Mouse (Mus musculus): ENCODE measurements around the gene Frat1. TPM values are rescaled to one million over a fixed set of nuclear protein-coding genes. Genes with fewer than 3 reads are reported as not detected.

The Frat1 gene
- polyA plus RNA-seq, 1 experiment from 2014 or later, result 24.8 TPM

GRCm38 (mm10) chr19:41800986-41801741 is 28.6 kb upstream of the Frat1 start:
- Histone ChIP-seq H3K4me3 (peak overlapping the region; percentile 82), H3K4me2 (peak overlapping the region; percentile 82), H3K4me1 (replicated peaks) (peaks cover 21% of the 10 kb centered on the region), H3K9ac (peak overlapping the region; percentile 76), H3K27me3 (no peaks in the 10 kb centered on the region), H3K36me3 (no peaks in the 10 kb centered on the region), H3K9me3 (no peaks in the 10 kb centered on the region), H3K27ac (replicated peaks) (peak overlapping the region; percentile 79)
- no peak for ATAC-seq (ENCODE audit: low read depth)
- WGBS, result 4% methylated on average over 26 of the region's 26 CpGs

DNA sequence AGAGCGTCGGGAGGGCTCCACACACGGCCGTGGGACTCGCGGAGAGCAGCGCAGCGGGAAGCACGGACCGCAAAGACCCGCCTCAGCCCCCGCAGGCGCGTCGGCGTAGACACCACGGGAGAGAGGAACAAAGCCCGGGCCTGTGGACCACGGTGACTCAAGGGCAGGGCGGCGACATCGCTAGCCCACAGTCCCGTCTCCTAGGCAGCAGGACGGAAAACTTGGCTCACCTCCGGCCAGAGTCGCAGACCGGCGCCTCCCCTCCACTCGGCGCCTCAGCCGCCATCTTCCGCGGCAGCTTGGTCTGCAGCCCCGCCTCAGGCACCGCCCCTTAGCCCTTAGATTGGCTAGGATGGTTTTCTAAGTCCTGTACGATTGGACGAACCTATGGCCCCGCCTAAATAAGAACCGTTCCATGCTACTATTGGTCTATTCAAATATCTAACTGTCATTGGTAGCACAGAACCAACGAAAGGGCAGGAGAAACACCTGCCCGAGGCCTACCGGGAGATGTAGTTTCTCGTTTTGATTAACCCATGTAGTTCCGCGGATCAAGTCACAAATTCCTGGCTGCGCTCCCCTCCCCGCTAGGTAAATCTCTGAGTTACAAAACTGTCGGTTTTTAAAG is 27.9 kb upstream of the Frat1 start, which contains the start of gene Arhgap19:
TSS of gene Arhgap19 (minus strand) at position 306 of the 628 bp plus-strand sequence.
- H3K4me3 ChIP-seq, result peak within 1 kb of the TSS; percentile 82
- peak within 1 kb of the TSS; percentile 76 for H3K9ac ChIP-seq
- H3K36me3 ChIP-seq, result no peaks in the 10 kb centered on the region
- under 1% methylated on average over 48 of the region's 48 CpGs for WGBS
- H3K4me1 ChIP-seq (replicated peaks), result peaks cover 21% of the 10 kb centered on the region
- H3K27me3 ChIP-seq, result no peaks in the 10 kb centered on the region
- ATAC-seq (ENCODE audit: low read depth), result peak; percentile 100
- no peaks in the 10 kb centered on the region for H3K9me3 ChIP-seq
- H3K27ac ChIP-seq (replicated peaks), result peak within 1 kb of the TSS; percentile 79
- H3K4me2 ChIP-seq, result peak within 1 kb of the TSS; percentile 82

- Histone ChIP-seq H3K4me3 (no peak overlapping the region), H3K36me3 (no peaks in the 10 kb centered on the region), H3K4me2 (no peak overlapping the region), H3K9me3 (no peaks in the 10 kb centered on the region), H3K27me3 (no peaks in the 10 kb centered on the region), H3K27ac (replicated peaks) (no peak overlapping the region), H3K4me1 (replicated peaks) (peaks cover 21% of the 10 kb centered on the region), H3K9ac (no peak overlapping the region)
- ATAC-seq (ENCODE audit: low read depth), result no peak
- 45% methylated on average over 7 of the region's 7 CpGs for WGBS
These were observed 26.4 kb upstream of the Frat1 start for GRCm38 (mm10) chr19:41803322-41803721.

DNA sequence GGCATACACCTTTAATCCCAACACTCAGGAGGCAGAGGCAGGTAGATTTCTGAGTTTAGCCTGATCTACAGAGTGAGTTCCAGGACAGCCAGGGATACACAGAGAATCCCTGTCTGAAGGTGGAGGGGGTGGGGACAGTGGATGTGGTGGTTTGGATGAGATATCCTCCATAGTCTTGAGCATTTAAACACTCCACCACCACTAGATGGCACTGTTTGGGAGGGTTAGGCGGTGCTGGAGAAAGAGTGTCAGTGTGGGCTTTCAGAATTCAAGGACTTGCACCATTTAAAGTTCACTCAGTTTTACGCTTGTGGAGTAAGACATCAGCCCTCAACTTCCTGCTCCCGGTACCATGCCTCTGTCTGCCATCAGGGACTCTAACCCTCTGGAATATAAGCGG is 23.9 kb upstream of the Frat1 start:
- 86% methylated on average over 4 of the region's 4 CpGs for WGBS
- Histone ChIP-seq H3K4me1 (replicated peaks) (peaks cover 11% of the 10 kb centered on the region), H3K36me3 (no peaks in the 10 kb centered on the region), H3K9ac (no peak overlapping the region), H3K9me3 (no peaks in the 10 kb centered on the region), H3K27me3 (no peaks in the 10 kb centered on the region), H3K4me2 (no peak overlapping the region), H3K27ac (replicated peaks) (no peak overlapping the region), H3K4me3 (no peak overlapping the region)
- ATAC-seq (ENCODE audit: low read depth), result no peak

GRCm38 (mm10) chr19:41807497-41807896 is 22.3 kb upstream of the Frat1 start:
- H3K4me1 ChIP-seq (replicated peaks), result 0 out of 2 replicates have a peak, but pooled peaks cover 1% of the 10 kb centered on the region
- no peak for ATAC-seq (ENCODE audit: low read depth)
- H3K4me3 ChIP-seq, result no peak overlapping the region
- no peaks in the 10 kb centered on the region for H3K36me3 ChIP-seq
- no peak overlapping the region for H3K27ac ChIP-seq (replicated peaks)
- no peak overlapping the region for H3K9ac ChIP-seq
- 92% methylated on average over 9 of the region's 9 CpGs for WGBS
- H3K4me2 ChIP-seq, result no peak overlapping the region
- no peaks in the 10 kb centered on the region for H3K27me3 ChIP-seq
- no peaks in the 10 kb centered on the region for H3K9me3 ChIP-seq

GRCm38 (mm10) chr19:41808104-41808634 is 21.6 kb upstream of the Frat1 start:
- WGBS, result 83% methylated on average over 8 of the region's 8 CpGs
- H3K27ac ChIP-seq (replicated peaks), result no peak overlapping the region
- no peak for ATAC-seq (ENCODE audit: low read depth)

GRCm38 (mm10) chr19:41810074-41810473 is 19.7 kb upstream of the Frat1 start:
- Histone ChIP-seq H3K9ac (no peak overlapping the region), H3K27ac (replicated peaks) (no peak overlapping the region), H3K9me3 (no peaks in the 10 kb centered on the region), H3K36me3 (no peaks in the 10 kb centered on the region), H3K27me3 (no peaks in the 10 kb centered on the region), H3K4me3 (no peak overlapping the region), H3K4me1 (replicated peaks) (no peaks in the 10 kb centered on the region), H3K4me2 (no peak overlapping the region)
- ATAC-seq (ENCODE audit: low read depth), result no peak
- 79% methylated on average over 5 of the region's 5 CpGs for WGBS

More at GRCm38 (mm10) chr19:41808104-41808634, 21.6 kb upstream of the Frat1 start:
- Histone ChIP-seq H3K9me3 (no peaks in the 10 kb centered on the region), H3K4me3 (no peak overlapping the region), H3K27me3 (no peaks in the 10 kb centered on the region), H3K9ac (no peak overlapping the region), H3K4me1 (replicated peaks) (no peaks in the 10 kb centered on the region), H3K36me3 (no peaks in the 10 kb centered on the region), H3K4me2 (no peak overlapping the region)

DNA sequence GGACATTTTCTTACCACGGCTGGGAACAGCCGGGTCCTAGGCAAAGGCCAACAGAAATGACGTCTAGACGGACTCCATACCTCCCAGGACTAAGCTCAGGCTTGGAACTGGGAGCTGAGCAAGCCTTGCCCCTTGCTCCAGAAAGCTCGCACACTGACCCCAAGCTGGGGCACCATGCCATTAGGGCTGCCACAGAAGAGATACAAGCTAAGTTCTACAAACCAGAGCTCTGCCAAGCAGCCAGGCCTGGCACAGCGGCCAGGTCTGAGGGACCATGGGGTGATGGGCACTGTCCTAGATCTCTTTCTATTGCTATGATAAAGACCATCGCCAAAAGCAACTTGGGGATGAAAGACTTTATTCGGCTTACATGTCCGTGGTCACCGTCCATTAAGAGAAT is 17.2 kb upstream of the Frat1 start:
- Histone ChIP-seq H3K36me3 (no peaks in the 10 kb centered on the region), H3K4me2 (no peak overlapping the region), H3K4me3 (no peak overlapping the region), H3K9me3 (no peaks in the 10 kb centered on the region), H3K27ac (replicated peaks) (no peak overlapping the region), H3K4me1 (replicated peaks) (no peaks in the 10 kb centered on the region), H3K27me3 (no peaks in the 10 kb centered on the region), H3K9ac (no peak overlapping the region)
- ATAC-seq (ENCODE audit: low read depth), result no peak
- WGBS, result 88% methylated on average over 10 of the region's 10 CpGs

GRCm38 (mm10) chr19:41813374-41813773 is 16.4 kb upstream of the Frat1 start:
- no peak for ATAC-seq (ENCODE audit: low read depth)
- no peak overlapping the region for H3K4me3 ChIP-seq
- no peaks in the 10 kb centered on the region for H3K4me1 ChIP-seq (replicated peaks)
- no peaks in the 10 kb centered on the region for H3K9me3 ChIP-seq
- WGBS, result 90% methylated on average over 4 of the region's 4 CpGs
- H3K9ac ChIP-seq, result no peak overlapping the region
- no peak overlapping the region for H3K4me2 ChIP-seq
- H3K27me3 ChIP-seq, result no peaks in the 10 kb centered on the region
- H3K27ac ChIP-seq (replicated peaks), result no peak overlapping the region
- no peaks in the 10 kb centered on the region for H3K36me3 ChIP-seq

GRCm38 (mm10) chr19:41816410-41816809 is 13.4 kb upstream of the Frat1 start:
- Histone ChIP-seq H3K4me2 (no peak overlapping the region), H3K4me3 (no peak overlapping the region), H3K27me3 (no peaks in the 10 kb centered on the region), H3K9ac (no peak overlapping the region), H3K36me3 (no peaks in the 10 kb centered on the region), H3K9me3 (no peaks in the 10 kb centered on the region), H3K4me1 (replicated peaks) (no peaks in the 10 kb centered on the region), H3K27ac (replicated peaks) (no peak overlapping the region)
- ATAC-seq (ENCODE audit: low read depth), result no peak
- 76% methylated on average over 5 of the region's 5 CpGs for WGBS

DNA sequence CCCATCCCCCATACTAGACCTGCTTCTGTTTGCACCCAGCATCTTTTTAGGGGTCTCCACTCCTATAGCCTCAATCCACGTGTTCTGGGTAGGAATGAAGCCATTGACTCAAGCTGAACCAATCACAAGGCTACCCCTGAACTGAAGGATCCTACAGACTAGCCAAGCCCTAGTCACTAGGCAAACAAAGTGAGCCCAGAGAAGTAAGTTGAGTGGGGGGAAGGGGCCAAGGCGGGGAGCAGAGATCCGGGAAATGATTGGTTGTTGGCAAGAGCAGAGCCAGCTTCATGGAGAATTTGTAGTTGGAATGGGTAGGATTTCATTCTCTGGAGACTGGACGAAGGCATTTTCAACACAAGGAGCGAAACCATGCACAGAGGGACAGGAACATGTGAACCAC is 12.9 kb upstream of the Frat1 start:
- H3K4me1 ChIP-seq (replicated peaks), result no peaks in the 10 kb centered on the region
- WGBS, result 71% methylated on average over 5 of the region's 5 CpGs
- H3K9ac ChIP-seq, result no peak overlapping the region
- H3K36me3 ChIP-seq, result no peaks in the 10 kb centered on the region
- no peak overlapping the region for H3K4me2 ChIP-seq
- no peak overlapping the region for H3K27ac ChIP-seq (replicated peaks)
- no peak overlapping the region for H3K4me3 ChIP-seq
- H3K27me3 ChIP-seq, result no peaks in the 10 kb centered on the region
- ATAC-seq (ENCODE audit: low read depth), result no peak
- H3K9me3 ChIP-seq, result no peaks in the 10 kb centered on the region

GRCm38 (mm10) chr19:41817325-41817724 is 12.4 kb upstream of the Frat1 start:
- no peaks in the 10 kb centered on the region for H3K4me1 ChIP-seq (replicated peaks)
- 72% methylated on average over 10 of the region's 10 CpGs for WGBS
- H3K9me3 ChIP-seq, result no peaks in the 10 kb centered on the region
- no peaks in the 10 kb centered on the region for H3K27me3 ChIP-seq
- no peak overlapping the region for H3K4me2 ChIP-seq
- ATAC-seq (ENCODE audit: low read depth), result no peak
- H3K4me3 ChIP-seq, result no peak overlapping the region
- H3K36me3 ChIP-seq, result no peaks in the 10 kb centered on the region
- no peak overlapping the region for H3K9ac ChIP-seq
- no peak overlapping the region for H3K27ac ChIP-seq (replicated peaks)

Data from neural tube, embryonic 13.5 days (tissue).